7 mouse cellular contexts compared by ENCODE assay signal in the genomic region with DNA sequence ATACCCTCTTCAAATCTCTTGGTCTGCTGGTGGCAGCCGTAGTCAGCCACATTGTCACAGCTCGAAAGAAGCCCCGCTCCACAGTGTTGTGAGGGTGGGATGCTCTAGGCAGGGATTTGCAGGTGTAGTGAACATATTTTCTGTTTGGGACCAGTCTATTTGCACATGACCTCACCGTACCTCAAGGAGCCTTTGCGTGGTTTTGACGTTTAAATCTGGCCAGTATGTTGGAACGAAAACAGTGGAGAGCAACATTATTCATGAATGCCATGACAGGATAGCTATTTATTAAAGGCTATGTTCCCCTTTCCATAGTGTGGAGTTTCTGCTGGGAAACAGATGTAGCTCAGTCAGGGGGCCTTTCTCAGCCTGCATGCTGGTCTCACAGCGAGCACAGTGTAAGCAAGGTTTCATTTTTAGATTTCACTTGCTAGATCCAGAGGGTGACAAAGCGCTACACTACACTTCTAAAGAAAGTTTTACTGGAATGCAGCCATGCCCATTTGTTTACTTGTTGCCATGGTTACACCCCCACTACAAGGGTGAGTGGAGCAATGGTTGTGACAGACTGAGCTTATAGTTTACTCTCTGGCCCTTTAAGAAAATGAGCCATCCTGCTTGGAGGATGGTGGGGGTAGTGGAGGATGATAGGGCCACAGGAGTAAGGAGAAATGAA. TPM values are rescaled to one million over a fixed set of nuclear protein-coding genes. Genes with fewer than 3 reads are reported as not detected.
DNase-seq lines count a peak whose midpoint lies in the region; ATAC-seq lines count a peak whose summit lies in the region.

No protein-coding gene starts in this region.

- H3K36me3 ChIP-seq in midbrain, embryonic 12.5 days, result no peaks in the 10 kb centered on the region
- H3K36me3 ChIP-seq in midbrain, embryonic 15.5 days (replicated peaks), result no peaks in the 10 kb centered on the region
- peaks cover 24% of the 10 kb centered on the region; the same call in 1 of the 2 replicates for H3K36me3 ChIP-seq in heart, embryonic 15.5 days

- ATAC-seq in midbrain, embryonic 12.5 days (ENCODE audit: low FRiP score, low read depth), result 0 out of 2 replicates have a peak, but pooled peaks have one; percentile 44
- ATAC-seq in midbrain, embryonic 15.5 days (replicated peaks), result no peak
- peak; percentile 75 for ATAC-seq in heart, embryonic 15.5 days (replicated peaks; ENCODE audit: insufficient number of reproducible peaks, insufficient read depth, low FRiP score, low read depth)

- no peak overlapping the region for H3K4me2 ChIP-seq in midbrain, embryonic 12.5 days (replicated peaks)
- no peak overlapping the region for H3K4me2 ChIP-seq in midbrain, embryonic 15.5 days
- peak overlapping the region; percentile 24; the same call in 1 of the 2 replicates for H3K4me2 ChIP-seq in heart, embryonic 15.5 days

- peak; percentile 16 for DNase-seq in embryo, embryonic 9.5 days (ENCODE audit: extremely low spot score)
- DNase-seq in right cerebral cortex, postnatal 25 days, result peak; percentile 20
- no peak for DNase-seq in thymus, postnatal 0 days (ENCODE audit: low spot score)
- no peak for DNase-seq in spleen, postnatal 4 days (ENCODE audit: low spot score in 2 of 2)

- no peaks in the 10 kb centered on the region for H3K4me1 ChIP-seq in midbrain, embryonic 12.5 days
- peaks cover 4% of the 10 kb centered on the region; the same call in 1 of the 2 replicates for H3K4me1 ChIP-seq in midbrain, embryonic 15.5 days
- H3K4me1 ChIP-seq in heart, embryonic 15.5 days (replicated peaks), result peaks cover 39% of the 10 kb centered on the region

- H3K27ac ChIP-seq in midbrain, embryonic 12.5 days (replicated peaks), result no peak overlapping the region
- no peak overlapping the region for H3K27ac ChIP-seq in midbrain, embryonic 15.5 days
- peak overlapping the region; percentile 72 for H3K27ac ChIP-seq in heart, embryonic 15.5 days

- H3K9me3 ChIP-seq in midbrain, embryonic 12.5 days, result no peaks in the 10 kb centered on the region
- H3K9me3 ChIP-seq in midbrain, embryonic 15.5 days, result no peaks in the 10 kb centered on the region
- no peaks in the 10 kb centered on the region for H3K9me3 ChIP-seq in heart, embryonic 15.5 days (replicated peaks)

- H3K27me3 ChIP-seq in midbrain, embryonic 12.5 days, result no peaks in the 10 kb centered on the region
- no peaks in the 10 kb centered on the region for H3K27me3 ChIP-seq in midbrain, embryonic 15.5 days (replicated peaks)
- no peaks in the 10 kb centered on the region for H3K27me3 ChIP-seq in heart, embryonic 15.5 days

- 71% methylated on average over 9 of the region's 9 CpGs for WGBS in midbrain, embryonic 12.5 days
- 53% methylated on average over 9 of the region's 9 CpGs for WGBS in midbrain, embryonic 15.5 days
- 52% methylated on average over 9 of the region's 9 CpGs for WGBS in heart, embryonic 15.5 days

- H3K9ac ChIP-seq in midbrain, embryonic 12.5 days (replicated peaks), result no peak overlapping the region
- no peak overlapping the region for H3K9ac ChIP-seq in midbrain, embryonic 15.5 days
- H3K9ac ChIP-seq in heart, embryonic 15.5 days, result no peak overlapping the region

- H3K4me3 ChIP-seq in midbrain, embryonic 12.5 days, result no peak overlapping the region
- no peak overlapping the region for H3K4me3 ChIP-seq in midbrain, embryonic 15.5 days
- H3K4me3 ChIP-seq in heart, embryonic 15.5 days, result no peak overlapping the region

RNA-seq across cellular contexts. Expression of gene Arhgap44, which starts 52.3 kb away (rescaled TPM):
- 6.4 and 7.2 TPM in 2 replicates for polyA plus RNA-seq in midbrain, embryonic 12.5 days (2016; fragmentation: Nextera tagmentation; extraction: Ambion mirVana)
- polyA plus RNA-seq in midbrain, embryonic 15.5 days (2015; fragmentation: Nextera tagmentation; extraction: Ambion mirVana), result 15.8 and 16.9 TPM in 2 replicates
- 10.5 and 12.9 TPM in 2 replicates for polyA plus RNA-seq in heart, embryonic 15.5 days (2015; fragmentation: Nextera tagmentation; extraction: Ambion mirVana)
- 4.5 and 5.1 TPM in 2 replicates for polyA plus RNA-seq in thymus, postnatal 0 days (2015; fragmentation: Nextera tagmentation; extraction: Ambion mirVana)

RNA-seq across cellular contexts. Expression of gene Myocd, which starts 54.7 kb away (rescaled TPM):
- polyA plus RNA-seq in midbrain, embryonic 12.5 days (2016; fragmentation: Nextera tagmentation; extraction: Ambion mirVana), result 0.56 and 1.0 TPM in 2 replicates
- polyA plus RNA-seq in midbrain, embryonic 15.5 days (2015; fragmentation: Nextera tagmentation; extraction: Ambion mirVana), result 0.31 and 0.73 TPM in 2 replicates
- polyA plus RNA-seq in heart, embryonic 15.5 days (2015; fragmentation: Nextera tagmentation; extraction: Ambion mirVana), result 63.0 and 69.6 TPM in 2 replicates
- 0.05 and 0.15 TPM in 2 replicates for polyA plus RNA-seq in thymus, postnatal 0 days (2015; fragmentation: Nextera tagmentation; extraction: Ambion mirVana)

RNA-seq across cellular contexts. Expression of gene 1700086D15Rik, which starts 55.4 kb away (rescaled TPM):
- 0.27 TPM in 1 of 2 replicates, not detected in the other for polyA plus RNA-seq in midbrain, embryonic 12.5 days (2016; fragmentation: Nextera tagmentation; extraction: Ambion mirVana)
- polyA plus RNA-seq in midbrain, embryonic 15.5 days (2015; fragmentation: Nextera tagmentation; extraction: Ambion mirVana), result 0.21 and 0.27 TPM in 2 replicates
- polyA plus RNA-seq in heart, embryonic 15.5 days (2015; fragmentation: Nextera tagmentation; extraction: Ambion mirVana), result 0.11 TPM in 1 of 2 replicates, not detected in the other
- 0.17 TPM in 1 of 2 replicates, not detected in the other for polyA plus RNA-seq in thymus, postnatal 0 days (2015; fragmentation: Nextera tagmentation; extraction: Ambion mirVana)

Comparison
In these comparisons a context has a peak if more than half of its experiments do, and no peak if none do; other contexts are left out.
1. DNase-seq: peak in embryo, embryonic 9.5 days (single experiment) and right cerebral cortex, postnatal 25 days (single experiment); none in thymus, postnatal 0 days (single experiment) and spleen, postnatal 4 days (0 of 2).
2. RNA of gene Myocd, which starts 54.7 kb away (polyA plus RNA-seq): 63.0 to 69.6 TPM in heart, embryonic 15.5 days; 0.56 to 1.0 TPM in midbrain, embryonic 12.5 days, 0.31 to 0.73 TPM in midbrain, embryonic 15.5 days and 0.05 to 0.15 TPM in thymus, postnatal 0 days; every median in the first group is over 10 times any median in the second.